In genomic region chr5:88884101-88884500, GRCm38 (mm10) we compare ENCODE assay signal across 8 mouse cellular contexts. TPM values are rescaled to one million over a fixed set of nuclear protein-coding genes. Genes with fewer than 3 reads are reported as not detected.
DNase-seq lines count a peak whose midpoint lies in the region.

No protein-coding gene starts in this region.

- DNase-seq in heart, postnatal 10 days, result peak; percentile 34 to 45
- DNase-seq in heart, postnatal 25 days (ENCODE audit: low spot score), result no peak
- DNase-seq in A20 (ENCODE audit: low read depth, low spot score), result peak; percentile 17
- peak; percentile 51 for DNase-seq in adrenal gland, postnatal 14 days
- peak; percentile 30 for DNase-seq in forelimb bud, embryonic 11.5 days (ENCODE audit: low read depth, low spot score)
- DNase-seq in left cerebral cortex, postnatal 4 days, result peak; percentile 32
- peak; percentile 45 to 60 for DNase-seq in right cerebral cortex, postnatal 10 days (ENCODE audit: low spot score in 2 of 2)
- no peak for DNase-seq in T-cell, adult 2 months (ENCODE audit: low spot score)

- intact Hi-C loops in heart, postnatal 10 days (cut with DNase I), result loop anchor here (1.0 to 10.0 kb wide), 4 partner anchors 92 to 500 kb away; no protein-coding TSS in a partner anchor
- intact Hi-C loops in heart, postnatal 25 days (cut with DNase I), result loop anchor here (2.0 to 10.0 kb wide), 3 partner anchors 29 to 501 kb away; no protein-coding TSS in a partner anchor
- intact Hi-C loops in left cerebral cortex, postnatal 4 days (cut with DNase I), result loop anchor here (10.0 kb wide), 2 partner anchors 341 to 501 kb away; no protein-coding TSS in a partner anchor

RNA-seq across cellular contexts. Expression of gene Slc4a4, which starts 2.5 kb away (rescaled TPM):
- 10 to 100 TPM; 34.1 to 44.1 TPM for total RNA-seq in heart, postnatal 10 days (2021)
- total RNA-seq in heart, postnatal 25 days (2021), result 10 to 100 TPM; 20.7 to 24.4 TPM
- total RNA-seq in adrenal gland, postnatal 14 days (2021), result 89.7 and 101 TPM in 2 replicates
- 10 to 100 TPM; 52.0 to 60.8 TPM for total RNA-seq in left cerebral cortex, postnatal 4 days (2021)

Comparison
In these comparisons a context has a peak if more than half of its experiments do, and no peak if none do; other contexts are left out.
1. DNase-seq: peak in heart, postnatal 10 days (2 of 2), A20 (single experiment), adrenal gland, postnatal 14 days (single experiment), forelimb bud, embryonic 11.5 days (single experiment), left cerebral cortex, postnatal 4 days (single experiment) and right cerebral cortex, postnatal 10 days (2 of 2); none in heart, postnatal 25 days (single experiment) and T-cell, adult 2 months (single experiment).